Mouse (Mus musculus) kidney, adult 2 months (tissue): ENCODE results near the gene Gys2.

ENCODE experiments used
- CTCF ChIP-seq: fragments of 200-500 bp; conservative IDR thresholded peaks from 2 replicates; pipeline ENCODE4 v1.5.1; 2011; ENCODE audit warnings: low read depth, mild to moderate bottlenecking, control low read depth, low read length, moderate library complexity, mixed read lengths; ENCODE audit not compliant: insufficient read depth, insufficient read length
- POLR2A ChIP-seq: fragments of 200-500 bp; IDR thresholded peaks from one replicate; pipeline ENCODE4 v1.6.1; 2011; ENCODE audit warnings: low read depth, low read length, control low read depth

DNA sequence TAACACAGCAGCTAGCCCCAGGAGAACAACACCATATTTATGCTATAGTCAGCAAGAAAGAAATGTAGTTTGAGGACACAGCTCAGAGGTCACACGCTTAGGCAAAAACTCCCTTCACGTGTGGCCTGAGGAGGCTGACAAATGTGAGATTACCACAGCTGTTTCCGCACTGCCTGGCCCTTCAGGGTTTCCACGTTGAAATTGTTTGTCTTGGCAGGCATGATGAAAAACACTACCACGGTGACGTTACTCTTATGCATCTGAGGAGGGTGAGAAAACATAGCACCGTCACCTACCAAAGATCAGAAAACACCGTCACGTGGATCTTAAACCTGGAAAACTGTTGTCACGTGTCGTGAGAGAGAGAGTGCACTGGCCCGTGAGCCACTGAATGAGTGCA is 21.5 kb downstream of the Gys2 start:
- TF ChIP-seq CTCF, result no peak
- TF ChIP-seq POLR2A, result no peak
